Mouse (Mus musculus) liver, embryonic 14.5 days (tissue): ENCODE data around the gene Chaf1a. TPM values are rescaled to one million over a fixed set of nuclear protein-coding genes. Genes with fewer than 3 reads are reported as not detected.

Experiments
- ATAC-seq: fragments of 200-750 bp; cut with Nextera tagmentation; 2 replicates; pipeline ENCODE4 v1.8.0; 2017; ENCODE audit warnings: moderate number of reproducible peaks, mild to moderate bottlenecking, moderate library complexity; ENCODE audit not compliant: insufficient read depth
- DNase-seq, 3 experiments: peaks; one replicate each; pipeline ENCODE4 v3.0.0-alpha.2; 2012 to 2013; ENCODE audit warnings: low read depth in 3 of 3, low spot score in 3 of 3
- H3K27ac ChIP-seq: fragments of 300-500 bp; sonication (generic); 2 replicates; pipeline ENCODE4 v1.5.1; 2014; ENCODE audit warnings: moderate library complexity, mild to moderate bottlenecking, control low read depth, inconsistent platforms
- H3K27me3 ChIP-seq: fragments of 300-500 bp; sonication (generic); 2 replicates; pipeline ENCODE4 v1.6.1; 2014; ENCODE audit warnings: mild to moderate bottlenecking, low read length, moderate library complexity; ENCODE audit not compliant: control insufficient read depth, insufficient read depth
- H3K36me3 ChIP-seq: fragments of 300-500 bp; sonication (generic); replicated peaks from 2 replicates; pipeline ENCODE4 v1.6.1; 2014; ENCODE audit warnings: low read depth; ENCODE audit not compliant: control insufficient read depth, insufficient read depth
- H3K4me1 ChIP-seq, 2 experiments: fragments of 200-500 bp in 1 of 2; fragments of 300-500 bp in 1 of 2; sonication (generic) in 1 of 2; replicated peaks; 2 replicates each; pipeline ENCODE4 v1.6.1; 2012 to 2014; ENCODE audit warnings: antibody characterized with exemption in 1 of 2, inconsistent platforms in 1 of 2, low read length in 1 of 2; ENCODE audit not compliant: control insufficient read depth in 2 of 2, insufficient read depth in 2 of 2
- H3K4me2 ChIP-seq: fragments of 300-500 bp; sonication (generic); 2 replicates; pipeline ENCODE4 v1.6.1; 2014; ENCODE audit warnings: low read depth, mild to moderate bottlenecking, control low read depth, moderate library complexity
- H3K4me3 ChIP-seq, 2 experiments: fragments of 200-500 bp in 1 of 2; fragments of 300-500 bp in 1 of 2; sonication (generic) in 1 of 2; 2 replicates each; pipeline ENCODE4 v1.5.1; 2012 to 2014; ENCODE audit warnings: low read depth in 2 of 2, low read length in 2 of 2, mild to moderate bottlenecking in 2 of 2, control low read depth in 1 of 2, inconsistent platforms in 1 of 2, moderate library complexity in 1 of 2; ENCODE audit not compliant: insufficient read depth in 1 of 2
- H3K9ac ChIP-seq: fragments of 300-500 bp; sonication (generic); replicated peaks from 2 replicates; pipeline ENCODE4 v1.6.1; 2014; ENCODE audit warnings: mild to moderate bottlenecking, control low read depth, moderate library complexity
- H3K9me3 ChIP-seq: fragments of 300-500 bp; sonication (generic); 2 replicates; pipeline ENCODE4 v1.6.1; 2016; ENCODE audit warnings: low read length, mixed read lengths; ENCODE audit not compliant: control insufficient read depth
- CTCF ChIP-seq: IDR thresholded peaks from 2 replicates; pipeline ENCODE4 v1.5.1; 2016; ENCODE audit warnings: antibody characterized with exemption, low read depth, control low read depth
- EP300 ChIP-seq: IDR thresholded peaks from 2 replicates; pipeline ENCODE4 v1.6.1; 2016; ENCODE audit warnings: antibody characterized with exemption, low read depth
- WGBS: fragments of 180-500 bp; shearing (Covaris S2); extraction: QIAGEN DNeasy Blood & Tissue Kit; methylation state at CpG from one replicate; pipeline ENCODE4 v1.1.7; 2014; ENCODE audit not compliant: insufficient replicate concordance; 5-methylcytosine and 5-hydroxymethylcytosine counted together
- polyA plus RNA-seq, 2 experiments: library from polyadenylated mRNA; depleted of rRNA in 1 of 2; stranded (reverse) in 1 of 2; unstranded in 1 of 2; fragments of >200 nt; fragmentation: Nextera tagmentation in 1 of 2; extraction: Ambion mirVana in 1 of 2; gene quantifications; 2 replicates each; pipeline versions ENCODE4 v1.2.1 to v1.2.3; 2012 to 2014

The Chaf1a gene
- polyA plus RNA-seq, 2 experiments, result 10.2 to 14.6 TPM

GRCm38 (mm10) chr17:56119431-56119830 lies 79.2 kb downstream of the Chaf1a start:
- DNase-seq, result no peak
- no peak overlapping the region for H3K4me3 ChIP-seq

GRCm38 (mm10) chr17:56119981-56120880 lies 80.0 kb downstream of the Chaf1a start:
- Histone ChIP-seq H3K9ac (no peak overlapping the region), H3K27me3 (peaks cover 40% of the 10 kb centered on the region), H3K4me1 (no peaks in the 10 kb centered on the region), H3K9me3 (peaks cover 4% of the 10 kb centered on the region; the same call in 1 of the 2 replicates), H3K27ac (no peak overlapping the region), H3K36me3 (no peaks in the 10 kb centered on the region), H3K4me3 (no peak overlapping the region), H3K4me2 (0 out of 2 replicates have a peak overlapping the region, but pooled peaks have one; percentile 9)
- no peak for ATAC-seq
- DNase-seq, result no peak
- WGBS, result 8% methylated on average over 66 of the region's 66 CpGs
- TF ChIP-seq EP300, result no peak
- no peak for TF ChIP-seq CTCF

More at GRCm38 (mm10) chr17:56119431-56119830, 79.2 kb downstream of the Chaf1a start:
- Histone ChIP-seq H3K9me3 (peaks cover 4% of the 10 kb centered on the region; the same call in 1 of the 2 replicates), H3K36me3 (no peaks in the 10 kb centered on the region), H3K27me3 (peaks cover 38% of the 10 kb centered on the region), H3K4me2 (no peak overlapping the region), H3K9ac (no peak overlapping the region), H3K4me1 (no peaks in the 10 kb centered on the region), H3K27ac (no peak overlapping the region)
- no peak for ATAC-seq
- WGBS, result 35% methylated on average over 12 of the region's 12 CpGs
- no peak for TF ChIP-seq EP300
- TF ChIP-seq CTCF, result no peak

GRCm38 (mm10) chr17:56121826-56122225 lies 81.6 kb downstream of the Chaf1a start, which contains the start of gene Lrg1:
Lrg1 (minus strand) TSS chr17:56122001.
- H3K9me3 ChIP-seq, result peaks cover 4% of the 10 kb centered on the region; the same call in 1 of the 2 replicates
- peaks cover 40% of the 10 kb centered on the region for H3K27me3 ChIP-seq
- DNase-seq (no peak), ATAC-seq (no peak)
- H3K4me3 ChIP-seq, result no peak within 1 kb of the TSS
- H3K9ac ChIP-seq, result no peak within 1 kb of the TSS
- no peaks in the 10 kb centered on the region for H3K36me3 ChIP-seq
- no peak within 1 kb of the TSS for H3K4me2 ChIP-seq
- 28% methylated on average over 2 of the region's 2 CpGs for WGBS
- H3K27ac ChIP-seq, result no peak within 1 kb of the TSS
- H3K4me1 ChIP-seq, result no peaks in the 10 kb centered on the region
- no peak for TF ChIP-seq CTCF
- no peak for TF ChIP-seq EP300

Other genes starting within 250 kb of the Chaf1a start
- gene Zfp119a, start 161.5 kb upstream of the Chaf1a start, polyA plus RNA-seq (2012; rRNA removed), result 0.40 and 0.71 TPM in 2 replicates
- 2.1 and 2.2 TPM in 2 replicates for gene Zfp119a, start 161.5 kb upstream of the Chaf1a start, polyA plus RNA-seq (2014; fragmentation: Nextera tagmentation; extraction: Ambion mirVana)
- gene Zfp959, start 148.3 kb upstream of the Chaf1a start, polyA plus RNA-seq (2012; rRNA removed), result 1.6 and 2.6 TPM in 2 replicates
- gene Zfp959, start 148.3 kb upstream of the Chaf1a start, polyA plus RNA-seq (2014; fragmentation: Nextera tagmentation; extraction: Ambion mirVana), result 4.1 and 4.7 TPM in 2 replicates
- 0.44 and 0.76 TPM in 2 replicates for gene Zfp119b, start 90.9 kb upstream of the Chaf1a start, polyA plus RNA-seq (2012; rRNA removed)
- gene Zfp119b, start 90.9 kb upstream of the Chaf1a start, polyA plus RNA-seq (2014; fragmentation: Nextera tagmentation; extraction: Ambion mirVana), result 2.1 and 2.5 TPM in 2 replicates
- 4.1 and 5.5 TPM in 2 replicates for gene Ebi3, start 87.8 kb upstream of the Chaf1a start, polyA plus RNA-seq (2012; rRNA removed)
- 3.0 and 4.5 TPM in 2 replicates for gene Ebi3, start 87.8 kb upstream of the Chaf1a start, polyA plus RNA-seq (2014; fragmentation: Nextera tagmentation; extraction: Ambion mirVana)
- gene Yju2, start 81.3 kb upstream of the Chaf1a start, polyA plus RNA-seq (2012; rRNA removed), result 3.2 and 5.1 TPM in 2 replicates
- gene Yju2, start 81.3 kb upstream of the Chaf1a start, polyA plus RNA-seq (2014; fragmentation: Nextera tagmentation; extraction: Ambion mirVana), result 5.2 and 6.4 TPM in 2 replicates
- 0.31 and 0.83 TPM in 2 replicates for gene Shd, start 70.0 kb upstream of the Chaf1a start, polyA plus RNA-seq (2012; rRNA removed)
- not detected in 2 replicates for gene Shd, start 70.0 kb upstream of the Chaf1a start, polyA plus RNA-seq (2014; fragmentation: Nextera tagmentation; extraction: Ambion mirVana)
- gene Fsd1, start 53.9 kb upstream of the Chaf1a start, polyA plus RNA-seq (2012; rRNA removed), result 0.27 and 0.30 TPM in 2 replicates
- gene Fsd1, start 53.9 kb upstream of the Chaf1a start, polyA plus RNA-seq (2014; fragmentation: Nextera tagmentation; extraction: Ambion mirVana), result 0.19 and 0.33 TPM in 2 replicates
- gene Stap2, start 34.9 kb upstream of the Chaf1a start, polyA plus RNA-seq (2012; rRNA removed), result 1.9 and 2.0 TPM in 2 replicates
- 1.8 and 2.8 TPM in 2 replicates for gene Stap2, start 34.9 kb upstream of the Chaf1a start, polyA plus RNA-seq (2014; fragmentation: Nextera tagmentation; extraction: Ambion mirVana)
- 15.7 TPM in 2 replicates for gene Mpnd, start 34.7 kb upstream of the Chaf1a start, polyA plus RNA-seq (2012; rRNA removed)
- gene Mpnd, start 34.7 kb upstream of the Chaf1a start, polyA plus RNA-seq (2014; fragmentation: Nextera tagmentation; extraction: Ambion mirVana), result 12.9 and 14.8 TPM in 2 replicates
- gene Sh3gl1, start 3.8 kb upstream of the Chaf1a start, polyA plus RNA-seq (2012; rRNA removed), result 28.8 and 30.0 TPM in 2 replicates
- gene Sh3gl1, start 3.8 kb upstream of the Chaf1a start, polyA plus RNA-seq (2014; fragmentation: Nextera tagmentation; extraction: Ambion mirVana), result 32.5 and 32.9 TPM in 2 replicates
- 7.3 TPM in 2 replicates for gene Ubxn6, start 34.6 kb downstream of the Chaf1a start, polyA plus RNA-seq (2012; rRNA removed)
- gene Ubxn6, start 34.6 kb downstream of the Chaf1a start, polyA plus RNA-seq (2014; fragmentation: Nextera tagmentation; extraction: Ambion mirVana), result 10.8 and 12.2 TPM in 2 replicates
- 18.2 and 29.5 TPM in 2 replicates for gene Hdgfl2, start 39.2 kb downstream of the Chaf1a start, polyA plus RNA-seq (2012; rRNA removed)
- gene Hdgfl2, start 39.2 kb downstream of the Chaf1a start, polyA plus RNA-seq (2014; fragmentation: Nextera tagmentation; extraction: Ambion mirVana), result 26.0 and 36.0 TPM in 2 replicates
- gene Plin4, start 69.4 kb downstream of the Chaf1a start, polyA plus RNA-seq (2012; rRNA removed), result 0.01 TPM in 2 replicates
- 0.03 TPM in 1 of 2 replicates, not detected in the other for gene Plin4, start 69.4 kb downstream of the Chaf1a start, polyA plus RNA-seq (2014; fragmentation: Nextera tagmentation; extraction: Ambion mirVana)
- gene Plin5, start 77.2 kb downstream of the Chaf1a start, polyA plus RNA-seq (2012; rRNA removed), result 0.11 and 0.29 TPM in 2 replicates
- 0.34 and 0.35 TPM in 2 replicates for gene Plin5, start 77.2 kb downstream of the Chaf1a start, polyA plus RNA-seq (2014; fragmentation: Nextera tagmentation; extraction: Ambion mirVana)
- gene Lrg1, start 81.6 kb downstream of the Chaf1a start, polyA plus RNA-seq (2012; rRNA removed), result 0.09 and 0.10 TPM in 2 replicates
- gene Lrg1, start 81.6 kb downstream of the Chaf1a start, polyA plus RNA-seq (2014; fragmentation: Nextera tagmentation; extraction: Ambion mirVana), result 0.29 and 0.67 TPM in 2 replicates
- gene Sema6b, start 99.9 kb downstream of the Chaf1a start, polyA plus RNA-seq (2012; rRNA removed), result 0.92 and 1.1 TPM in 2 replicates
- gene Sema6b, start 99.9 kb downstream of the Chaf1a start, polyA plus RNA-seq (2014; fragmentation: Nextera tagmentation; extraction: Ambion mirVana), result 0.43 and 0.71 TPM in 2 replicates
- 1.5 and 1.8 TPM in 2 replicates for gene Tnfaip8l1, start 122.0 kb downstream of the Chaf1a start, polyA plus RNA-seq (2012; rRNA removed)
- gene Tnfaip8l1, start 122.0 kb downstream of the Chaf1a start, polyA plus RNA-seq (2014; fragmentation: Nextera tagmentation; extraction: Ambion mirVana), result 2.4 and 2.7 TPM in 2 replicates
- gene Mydgf, start 143.5 kb downstream of the Chaf1a start, polyA plus RNA-seq (2012; rRNA removed), result 35.9 and 37.3 TPM in 2 replicates
- 48.8 and 50.3 TPM in 2 replicates for gene Mydgf, start 143.5 kb downstream of the Chaf1a start, polyA plus RNA-seq (2014; fragmentation: Nextera tagmentation; extraction: Ambion mirVana)
- 14.4 and 16.5 TPM in 2 replicates for gene Dpp9, start 178.5 kb downstream of the Chaf1a start, polyA plus RNA-seq (2012; rRNA removed)
- gene Dpp9, start 178.5 kb downstream of the Chaf1a start, polyA plus RNA-seq (2014; fragmentation: Nextera tagmentation; extraction: Ambion mirVana), result 11.7 and 16.6 TPM in 2 replicates
- 5.6 and 5.8 TPM in 2 replicates for gene Fem1a, start 216.4 kb downstream of the Chaf1a start, polyA plus RNA-seq (2012; rRNA removed)
- gene Fem1a, start 216.4 kb downstream of the Chaf1a start, polyA plus RNA-seq (2014; fragmentation: Nextera tagmentation; extraction: Ambion mirVana), result 4.9 and 5.8 TPM in 2 replicates
- gene Ticam1, start 236.3 kb downstream of the Chaf1a start, polyA plus RNA-seq (2012; rRNA removed), result 4.9 and 6.8 TPM in 2 replicates
- 3.4 and 3.8 TPM in 2 replicates for gene Ticam1, start 236.3 kb downstream of the Chaf1a start, polyA plus RNA-seq (2014; fragmentation: Nextera tagmentation; extraction: Ambion mirVana)